Mouse (Mus musculus) forebrain, embryonic 16.5 days (tissue): ENCODE data around the gene Lnpk. TPM values are rescaled to one million over a fixed set of nuclear protein-coding genes. Genes with fewer than 3 reads are reported as not detected.

Experiments used
- ATAC-seq: fragments of 200-750 bp; cut with Nextera tagmentation; 2 replicates; pipeline ENCODE4 v1.8.0; 2017; ENCODE audit warnings: mild to moderate bottlenecking, moderate library complexity
- H3K27ac ChIP-seq: fragments of 300-500 bp; sonication (generic); 2 replicates; pipeline ENCODE4 v1.5.1; 2014; ENCODE audit warnings: low read length, control low read depth
- H3K27me3 ChIP-seq: fragments of 300-500 bp; sonication (generic); replicated peaks from 2 replicates; pipeline ENCODE4 v1.6.1; 2014; ENCODE audit warnings: low read length; ENCODE audit not compliant: control insufficient read depth, insufficient read depth
- H3K36me3 ChIP-seq: fragments of 300-500 bp; sonication (generic); 2 replicates; pipeline ENCODE4 v1.6.1; 2014; ENCODE audit not compliant: control insufficient read depth, insufficient read depth
- H3K4me1 ChIP-seq: fragments of 300-500 bp; sonication (generic); replicated peaks from 2 replicates; pipeline ENCODE4 v1.6.1; 2014; ENCODE audit warnings: low read length; ENCODE audit not compliant: control insufficient read depth, insufficient read depth
- H3K4me2 ChIP-seq: fragments of 300-500 bp; sonication (generic); 2 replicates; pipeline ENCODE4 v1.6.1; 2014; ENCODE audit warnings: mild to moderate bottlenecking, low read length, control low read depth
- H3K4me3 ChIP-seq: fragments of 300-500 bp; sonication (generic); replicated peaks from 2 replicates; pipeline ENCODE4 v1.5.1; 2014; ENCODE audit warnings: mild to moderate bottlenecking, low read length, control low read depth
- H3K9ac ChIP-seq: fragments of 300-500 bp; sonication (generic); replicated peaks from 2 replicates; pipeline ENCODE4 v1.6.1; 2014; ENCODE audit warnings: low read depth, low read length, control low read depth
- H3K9me3 ChIP-seq: fragments of 300-500 bp; sonication (generic); 2 replicates; pipeline ENCODE4 v1.6.1; 2016; ENCODE audit warnings: low read length; ENCODE audit not compliant: control insufficient read depth
- WGBS: fragments of 180-500 bp; shearing (Covaris S2); extraction: QIAGEN DNeasy Blood & Tissue Kit; methylation state at CpG from one replicate; pipeline ENCODE4 v1.1.7; 2014; 5-methylcytosine and 5-hydroxymethylcytosine counted together
- polyA plus RNA-seq: library from polyadenylated mRNA; unstranded; fragments of >200 nt; fragmentation: Nextera tagmentation; extraction: Ambion mirVana; gene quantifications from 2 replicates; pipeline ENCODE4 v1.2.1, GENCODE M21; 2015

Gene Lnpk
- polyA plus RNA-seq, 1 experiment from 2014 or later = 50.1 TPM

DNA sequence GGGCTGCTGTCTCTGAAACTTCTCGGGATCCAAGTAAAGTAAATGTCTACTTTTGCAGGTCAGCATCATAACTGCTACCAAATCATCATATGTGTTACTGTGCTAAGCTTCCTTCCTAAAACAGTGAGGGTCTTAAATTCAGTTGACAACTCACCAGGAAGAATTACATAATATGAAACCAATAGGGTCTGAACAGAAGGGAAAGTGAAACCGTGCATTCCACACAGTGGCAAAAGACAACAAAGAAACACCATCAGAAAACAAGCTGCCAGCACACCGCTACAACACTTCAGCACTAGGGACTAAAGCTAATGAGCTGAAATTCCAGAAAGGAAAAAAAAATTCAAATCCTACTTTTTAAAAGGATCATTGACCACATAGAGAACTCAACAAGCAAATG lies 17.9 kb upstream of the Lnpk start:
- Histone ChIP-seq H3K9ac (no peak overlapping the region), H3K4me3 (no peak overlapping the region), H3K27me3 (0 out of 2 replicates have a peak, but pooled peaks cover 2% of the 10 kb centered on the region), H3K4me2 (no peak overlapping the region), H3K36me3 (no peaks in the 10 kb centered on the region), H3K27ac (no peak overlapping the region), H3K4me1 (no peaks in the 10 kb centered on the region), H3K9me3 (no peaks in the 10 kb centered on the region; the same call in 1 of the 2 replicates)
- ATAC-seq = no peak
- WGBS = 68% methylated on average over 3 of the region's 3 CpGs

DNA sequence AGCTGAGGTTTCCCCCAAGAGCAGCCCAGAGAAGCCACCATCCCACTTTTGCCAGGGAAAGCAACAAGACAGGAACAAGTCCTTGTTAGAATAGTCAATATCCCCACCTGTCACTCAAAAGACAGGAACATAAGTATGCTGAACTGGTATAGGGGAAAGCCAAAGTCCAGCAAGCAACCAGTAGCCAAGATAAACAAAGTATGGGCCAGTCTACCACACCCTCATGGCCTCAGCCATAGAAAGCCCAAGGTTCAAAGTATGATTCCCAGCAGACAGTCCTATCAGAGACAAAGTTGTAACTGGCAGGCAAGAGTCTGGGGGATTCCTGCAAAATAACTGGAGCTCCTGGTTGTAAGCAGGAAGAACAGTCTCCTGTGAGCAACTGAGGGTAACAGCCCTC lies 16.9 kb upstream of the Lnpk start:
- H3K9me3 ChIP-seq = no peaks in the 10 kb centered on the region; the same call in 1 of the 2 replicates
- no peaks in the 10 kb centered on the region for H3K36me3 ChIP-seq
- H3K4me1 ChIP-seq = no peaks in the 10 kb centered on the region
- H3K9ac ChIP-seq = no peak overlapping the region
- no peak overlapping the region for H3K4me2 ChIP-seq
- no peak overlapping the region for H3K4me3 ChIP-seq
- ATAC-seq = no peak
- H3K27ac ChIP-seq = no peak overlapping the region
- no peaks in the 10 kb centered on the region for H3K27me3 ChIP-seq

DNA sequence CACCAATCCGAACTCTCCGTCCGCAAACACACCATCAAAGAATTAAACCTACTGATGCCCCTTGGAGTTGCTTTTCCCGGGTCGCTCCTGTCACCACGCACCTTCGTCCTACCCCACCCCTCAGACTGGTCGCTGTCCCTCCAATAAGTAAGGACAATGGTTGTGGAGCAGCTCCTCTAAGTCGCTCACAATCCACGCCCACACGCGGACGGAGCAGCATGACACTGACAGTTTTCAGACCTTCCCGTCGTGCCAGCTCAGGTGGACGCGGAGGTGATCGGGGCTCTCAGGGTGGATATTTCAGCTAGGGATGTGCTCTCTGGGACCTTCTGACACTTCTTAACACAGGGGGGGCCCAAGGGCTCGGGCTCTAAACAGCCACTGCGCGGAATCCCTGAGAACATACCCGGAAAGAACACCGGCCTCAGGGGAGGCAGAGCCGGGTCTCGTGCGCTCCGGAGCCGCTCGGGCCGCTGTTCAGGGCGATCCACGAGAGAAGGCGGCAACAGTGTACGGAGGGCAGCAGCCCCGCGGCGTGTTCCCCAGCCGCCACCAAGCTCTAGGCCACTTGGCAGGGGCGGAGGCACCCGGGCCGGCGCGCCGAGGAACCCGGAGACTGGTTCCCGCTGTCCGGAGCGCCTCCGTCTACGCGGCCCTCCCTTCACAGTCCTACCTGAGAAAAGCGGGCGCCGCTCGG lies 941 bp downstream of the Lnpk start:
- Histone ChIP-seq H3K36me3 (no peaks in the 10 kb centered on the region), H3K4me2 (peak overlapping the region; percentile 94), H3K9ac (peak overlapping the region; percentile 87), H3K9me3 (no peaks in the 10 kb centered on the region), H3K27me3 (no peaks in the 10 kb centered on the region), H3K4me3 (peak overlapping the region; percentile 72), H3K4me1 (peaks cover 9% of the 10 kb centered on the region), H3K27ac (peak overlapping the region; percentile 51)
- peak; percentile 84 for ATAC-seq
- WGBS = under 1% methylated on average over 55 of the region's 55 CpGs

DNA sequence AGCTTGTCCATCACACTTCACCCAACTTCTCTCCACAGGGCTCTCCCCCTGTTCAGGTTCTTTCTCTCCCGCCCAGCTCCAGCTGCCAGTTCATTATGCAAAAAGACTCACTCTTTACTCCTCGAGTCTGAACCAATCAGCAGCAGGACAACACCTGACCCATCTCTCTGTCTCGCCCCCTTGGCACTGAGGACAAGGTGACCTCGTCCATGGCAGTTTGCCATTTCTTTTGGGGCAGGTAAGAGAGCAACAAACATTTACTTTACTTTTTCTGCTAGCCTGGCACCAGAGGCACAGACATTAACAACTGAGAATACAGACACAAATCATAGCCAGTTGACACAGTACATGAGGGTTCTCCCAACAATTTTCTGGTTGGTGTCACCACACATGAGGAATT lies 8.8 kb downstream of the Lnpk start:
- Histone ChIP-seq H3K9ac (no peak overlapping the region), H3K27ac (no peak overlapping the region), H3K4me2 (no peak overlapping the region), H3K9me3 (no peaks in the 10 kb centered on the region), H3K4me3 (no peak overlapping the region), H3K4me1 (no peaks in the 10 kb centered on the region), H3K27me3 (no peaks in the 10 kb centered on the region), H3K36me3 (peaks cover 2% of the 10 kb centered on the region; the same call in 1 of the 2 replicates)
- ATAC-seq = no peak
- 57% methylated on average over 4 of the region's 4 CpGs for WGBS

DNA sequence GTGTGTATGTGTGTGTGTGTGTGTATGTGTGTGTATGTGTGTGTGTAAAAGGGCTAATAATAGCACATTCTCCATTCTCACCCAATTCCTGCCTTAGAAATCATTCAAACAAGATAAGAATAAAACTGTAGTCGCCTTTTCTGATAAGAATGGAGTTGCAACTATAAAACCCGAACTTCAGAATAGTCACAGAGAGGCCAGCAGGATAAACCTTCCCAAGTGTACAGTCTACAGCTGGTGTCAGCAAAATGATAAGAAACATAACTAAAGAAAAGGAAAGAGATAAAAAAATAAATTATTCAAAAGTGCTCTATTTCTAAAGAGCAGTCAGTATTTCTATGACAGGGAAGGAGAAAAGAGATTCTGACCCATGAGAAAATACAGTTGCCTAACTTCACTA lies 19.4 kb downstream of the Lnpk start:
- H3K4me1 ChIP-seq = no peaks in the 10 kb centered on the region
- no peak overlapping the region for H3K4me3 ChIP-seq
- no peaks in the 10 kb centered on the region for H3K9me3 ChIP-seq
- peaks cover 2% of the 10 kb centered on the region; the same call in 1 of the 2 replicates for H3K36me3 ChIP-seq
- whole genome bisulfite sequencing = 95% methylated on average over 2 of the region's 2 CpGs
- H3K27ac ChIP-seq = no peak overlapping the region
- no peaks in the 10 kb centered on the region for H3K27me3 ChIP-seq
- H3K9ac ChIP-seq = no peak overlapping the region
- H3K4me2 ChIP-seq = no peak overlapping the region
- ATAC-seq = no peak

DNA sequence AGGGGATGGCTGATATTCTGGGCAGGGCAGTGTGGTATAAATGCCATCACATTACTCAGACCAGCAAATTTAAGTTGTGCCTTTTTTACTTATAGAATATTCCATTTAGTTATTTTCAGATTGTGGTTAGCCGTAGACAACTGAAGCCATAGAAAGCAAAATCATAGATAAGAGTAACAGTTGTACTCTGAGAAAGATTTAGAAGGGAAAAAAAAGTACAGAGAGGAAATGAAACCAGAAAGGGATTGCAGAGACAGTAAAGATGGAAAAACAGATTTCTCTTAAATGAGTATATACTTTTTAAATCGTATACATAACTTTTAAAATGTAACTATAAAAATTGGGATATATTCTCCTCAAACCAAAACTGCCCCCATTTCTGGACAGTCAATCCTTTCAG lies 20.1 kb downstream of the Lnpk start:
- H3K27ac ChIP-seq = no peak overlapping the region
- no peak overlapping the region for H3K4me3 ChIP-seq
- no peak overlapping the region for H3K9ac ChIP-seq
- H3K4me2 ChIP-seq = no peak overlapping the region
- peaks cover 2% of the 10 kb centered on the region; the same call in 1 of the 2 replicates for H3K36me3 ChIP-seq
- 93% methylated on average over 2 of the region's 2 CpGs for WGBS
- no peaks in the 10 kb centered on the region for H3K27me3 ChIP-seq
- no peak for ATAC-seq
- H3K9me3 ChIP-seq = no peaks in the 10 kb centered on the region
- no peaks in the 10 kb centered on the region for H3K4me1 ChIP-seq

DNA sequence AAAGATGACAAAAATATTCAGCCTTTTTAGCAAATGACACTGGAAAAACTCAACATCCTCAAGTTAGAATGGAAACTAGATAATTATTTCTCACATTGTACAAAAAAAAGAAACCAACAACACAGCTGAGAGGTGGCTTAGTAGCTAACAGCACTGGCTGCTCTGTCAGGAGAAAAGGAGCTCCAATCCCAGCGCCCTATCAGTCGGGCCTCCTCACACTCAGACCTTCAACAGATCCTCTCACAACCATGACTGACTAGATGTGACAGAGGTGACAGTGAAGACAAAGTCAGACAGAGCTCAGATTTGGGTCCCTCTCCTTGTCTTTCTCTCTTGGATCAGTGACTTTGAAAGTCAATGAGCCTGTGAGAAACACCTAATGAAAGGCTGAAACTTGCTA lies 21.8 kb downstream of the Lnpk start:
- no peak overlapping the region for H3K27ac ChIP-seq
- H3K27me3 ChIP-seq = no peaks in the 10 kb centered on the region
- no peak for ATAC-seq
- H3K4me3 ChIP-seq = no peak overlapping the region
- H3K4me1 ChIP-seq = no peaks in the 10 kb centered on the region
- H3K4me2 ChIP-seq = no peak overlapping the region
- WGBS = 89% methylated on average over 2 of the region's 2 CpGs
- H3K36me3 ChIP-seq = peaks cover 12% of the 10 kb centered on the region
- H3K9ac ChIP-seq = no peak overlapping the region
- no peaks in the 10 kb centered on the region for H3K9me3 ChIP-seq

DNA sequence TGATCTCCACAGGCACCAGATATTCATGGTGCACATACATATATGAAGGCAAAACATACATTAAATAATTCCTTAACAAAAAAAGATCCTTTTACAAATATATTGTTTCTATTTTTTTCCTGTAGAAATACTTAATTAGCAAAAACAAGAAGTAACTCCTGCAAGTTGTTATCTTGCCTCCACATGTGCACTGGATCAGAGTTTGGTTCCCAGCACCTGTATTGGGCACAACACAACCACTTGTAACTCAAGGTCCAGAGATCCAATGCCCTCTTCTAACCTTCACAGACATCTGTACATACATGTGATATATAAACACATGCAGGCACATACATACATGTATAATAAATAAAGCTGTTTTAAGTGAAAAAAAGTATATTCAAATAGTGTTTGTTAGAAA lies 27.3 kb downstream of the Lnpk start:
- Histone ChIP-seq H3K4me3 (no peak overlapping the region), H3K27ac (no peak overlapping the region), H3K36me3 (peaks cover 9% of the 10 kb centered on the region), H3K4me2 (no peak overlapping the region), H3K9me3 (no peaks in the 10 kb centered on the region), H3K9ac (no peak overlapping the region), H3K27me3 (no peaks in the 10 kb centered on the region), H3K4me1 (no peaks in the 10 kb centered on the region)
- ATAC-seq = no peak

DNA sequence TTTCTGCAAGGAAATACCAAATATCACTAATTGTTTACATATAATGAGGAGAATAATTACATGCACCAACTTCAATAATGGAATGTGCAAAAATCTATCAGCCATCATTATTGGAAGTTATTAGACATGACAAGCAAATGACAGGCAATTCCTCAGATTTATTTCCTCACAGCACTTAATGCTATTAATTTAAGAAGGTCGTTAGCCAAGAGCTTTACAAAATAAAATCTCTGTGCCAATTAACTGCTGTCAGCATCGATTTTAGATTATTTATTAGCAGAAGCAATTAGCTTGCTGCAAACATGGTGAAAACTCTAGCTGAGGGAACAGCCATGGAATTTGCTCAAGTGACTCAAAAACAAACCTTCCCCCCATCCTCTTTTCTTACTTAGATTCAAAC lies 30.9 kb downstream of the Lnpk start:
- H3K9me3 ChIP-seq = no peaks in the 10 kb centered on the region
- no peak overlapping the region for H3K9ac ChIP-seq
- H3K27me3 ChIP-seq = no peaks in the 10 kb centered on the region
- no peaks in the 10 kb centered on the region for H3K4me1 ChIP-seq
- WGBS = 26% methylated on average over 2 of the region's 2 CpGs
- no peak for ATAC-seq
- peaks cover 5% of the 10 kb centered on the region for H3K36me3 ChIP-seq
- no peak overlapping the region for H3K4me2 ChIP-seq
- no peak overlapping the region for H3K4me3 ChIP-seq
- no peak overlapping the region for H3K27ac ChIP-seq

DNA sequence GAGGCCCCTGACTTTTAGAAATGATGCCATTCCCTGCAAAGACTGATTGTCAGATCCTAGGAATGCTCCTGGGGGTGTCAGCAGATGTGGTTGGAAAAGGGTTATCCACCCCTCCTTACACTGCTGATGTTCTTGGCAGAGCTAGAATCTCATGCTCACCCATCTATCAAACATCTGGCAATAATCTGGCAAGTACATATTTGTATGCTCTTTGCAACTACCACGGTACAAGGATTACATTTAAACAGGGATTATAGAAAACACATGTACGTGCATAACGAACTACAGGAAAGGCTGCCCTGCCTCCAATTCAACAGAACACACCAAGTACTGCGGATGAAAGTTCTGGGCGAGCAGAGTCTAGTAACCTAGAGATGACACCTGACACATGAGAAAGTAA lies 70.9 kb downstream of the Lnpk start:
- H3K36me3 ChIP-seq = no peaks in the 10 kb centered on the region
- 89% methylated on average over 5 of the region's 5 CpGs for WGBS
- no peak overlapping the region for H3K27ac ChIP-seq
- H3K4me2 ChIP-seq = no peak overlapping the region
- H3K27me3 ChIP-seq = no peaks in the 10 kb centered on the region
- no peak overlapping the region for H3K4me3 ChIP-seq
- no peak overlapping the region for H3K9ac ChIP-seq
- no peaks in the 10 kb centered on the region for H3K9me3 ChIP-seq
- no peak for ATAC-seq
- H3K4me1 ChIP-seq = no peaks in the 10 kb centered on the region
